In the genomic region with DNA sequence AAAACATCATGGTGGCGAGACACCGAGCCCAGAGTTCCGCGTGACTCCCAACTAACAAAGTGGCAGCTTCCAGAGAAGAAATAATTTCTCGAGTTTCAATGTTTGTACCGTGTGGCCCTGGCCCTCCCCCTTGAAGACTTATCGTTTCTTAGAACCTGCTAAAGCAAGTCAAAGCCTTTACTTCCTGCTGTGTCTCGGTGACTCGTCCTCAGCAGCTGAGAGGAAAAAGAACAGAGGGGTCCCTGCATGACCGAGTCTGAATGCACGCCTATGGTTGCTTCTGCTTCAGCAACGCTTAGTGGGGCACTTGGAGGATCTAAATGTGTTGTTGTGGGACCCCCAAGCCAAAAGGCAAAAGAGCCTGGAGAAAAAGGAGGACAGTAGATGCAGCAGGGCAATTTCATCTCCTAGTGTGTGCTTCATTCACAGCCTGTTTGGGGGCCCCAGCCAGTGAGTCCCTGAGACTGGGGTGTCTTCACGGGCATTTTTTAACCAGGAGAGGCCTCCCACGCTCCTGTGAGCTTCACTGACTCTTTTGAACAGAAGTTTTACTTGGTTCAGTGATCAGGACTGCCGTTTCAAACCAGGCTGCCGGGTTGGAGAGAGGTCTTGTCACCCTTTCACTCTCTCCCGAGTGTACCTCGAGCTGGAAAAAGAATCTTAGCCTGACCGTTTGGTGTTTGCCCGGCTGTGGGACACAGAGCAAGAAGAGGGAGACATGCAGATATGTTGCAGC, we compare ENCODE assay signal across 9 mouse cellular contexts. TPM values are rescaled to one million over a fixed set of nuclear protein-coding genes. Genes with fewer than 3 reads are reported as not detected.
A peak's percentile ranks its signal among the peaks of the same experiment; 100 is the strongest.
DNase-seq lines count a peak whose midpoint lies in the region; ATAC-seq and TF ChIP-seq lines count a peak whose summit lies in the region.
"Had no signal": no experiment of that assay in that cellular context is flagged by ENCODE, and none has a peak within 500 bp of the region (broad histone marks: within the 10 kb centered on the region; RNA-seq: fewer than 3 reads in every experiment).

No protein-coding gene starts in this region.

- 17% methylated on average over 20 of the region's 20 CpGs for WGBS in forebrain, embryonic 12.5 days
- 23% methylated on average over 20 of the region's 20 CpGs for WGBS in forebrain, postnatal 0 days
- WGBS in neural tube, embryonic 11.5 days: 33% methylated on average over 20 of the region's 20 CpGs

- no peak overlapping the region; the same call in 1 of the 2 replicates for H3K9ac ChIP-seq in forebrain, embryonic 12.5 days
- H3K9ac ChIP-seq in forebrain, postnatal 0 days: no peak overlapping the region
- no peak overlapping the region for H3K9ac ChIP-seq in neural tube, embryonic 11.5 days (ENCODE audit: low read length)

- no peak overlapping the region; the same call in 1 of the 2 replicates for H3K27ac ChIP-seq in forebrain, embryonic 12.5 days
- H3K27ac ChIP-seq in forebrain, postnatal 0 days (ENCODE audit: low read depth, low read length): no peak overlapping the region
- no peak overlapping the region for H3K27ac ChIP-seq in neural tube, embryonic 11.5 days (ENCODE audit: low read depth, low read length)
- H3K27ac ChIP-seq: gastrocnemius, adult 2 months had no signal

- H3K27me3 ChIP-seq in forebrain, embryonic 12.5 days: 0 out of 2 replicates have a peak, but pooled peaks cover 11% of the 10 kb centered on the region
- no peaks in the 10 kb centered on the region for H3K27me3 ChIP-seq in forebrain, postnatal 0 days (ENCODE audit: insufficient read depth, low read length)
- no peaks in the 10 kb centered on the region for H3K27me3 ChIP-seq in neural tube, embryonic 11.5 days (ENCODE audit: control insufficient read depth, insufficient read depth, low read length)

- H3K4me1 ChIP-seq in forebrain, embryonic 12.5 days: peaks cover 21% of the 10 kb centered on the region
- H3K4me1 ChIP-seq in forebrain, postnatal 0 days (ENCODE audit: insufficient read depth): no peaks in the 10 kb centered on the region
- peaks cover 4% of the 10 kb centered on the region; the same call in 1 of the 2 replicates for H3K4me1 ChIP-seq in neural tube, embryonic 11.5 days (ENCODE audit: control insufficient read depth, insufficient read depth, low read length)

- TF ChIP-seq CTCF in forebrain, postnatal 0 days (IDR thresholded peaks at IDR 0.05; ENCODE audit: low read depth): no peak

- peak overlapping the region; percentile 5; the same call in 1 of the 2 replicates for H3K4me3 ChIP-seq in forebrain, embryonic 12.5 days (replicated peaks)
- H3K4me3 ChIP-seq in forebrain, postnatal 0 days (ENCODE audit: low read depth, low read length): no peak overlapping the region
- H3K4me3 ChIP-seq in neural tube, embryonic 11.5 days (ENCODE audit: low read depth, low read length): no peak overlapping the region
- H3K4me3 ChIP-seq: gastrocnemius, adult 2 months had no signal

- no peak for DNase-seq in forebrain, postnatal 0 days
- DNase-seq in T-cell, adult 2 months (ENCODE audit: low spot score): peak; percentile 23
- DNase-seq in kidney, adult 11 months: peak; percentile 64
- peak; percentile 28 for DNase-seq in neural tube, embryonic 11.5 days (ENCODE audit: low spot score)
- DNase-seq in right cerebral cortex, postnatal 25 days: no peak
- DNase-seq in lung, postnatal 10 days: no peak
- no peak for DNase-seq in layer of hippocampus, postnatal 10 days (ENCODE audit: low spot score in 2 of 2)
- DNase-seq: gastrocnemius, adult 2 months had no signal

- no peaks in the 10 kb centered on the region for H3K36me3 ChIP-seq in forebrain, embryonic 12.5 days (replicated peaks)
- no peaks in the 10 kb centered on the region for H3K36me3 ChIP-seq in forebrain, postnatal 0 days (ENCODE audit: insufficient read depth)
- H3K36me3 ChIP-seq in neural tube, embryonic 11.5 days (ENCODE audit: control insufficient read depth, insufficient read depth, low read length): no peaks in the 10 kb centered on the region

- H3K4me2 ChIP-seq in forebrain, embryonic 12.5 days: peak overlapping the region; percentile 40
- H3K4me2 ChIP-seq in forebrain, postnatal 0 days (ENCODE audit: low read depth): no peak overlapping the region
- H3K4me2 ChIP-seq in neural tube, embryonic 11.5 days (ENCODE audit: low read depth): no peak overlapping the region

- no peaks in the 10 kb centered on the region for H3K9me3 ChIP-seq in forebrain, embryonic 12.5 days
- H3K9me3 ChIP-seq in forebrain, postnatal 0 days (ENCODE audit: low read length): no peaks in the 10 kb centered on the region
- H3K9me3 ChIP-seq in neural tube, embryonic 11.5 days (ENCODE audit: control insufficient read depth, low read length): no peaks in the 10 kb centered on the region

- ATAC-seq in forebrain, embryonic 12.5 days (ENCODE audit: low FRiP score): peak; percentile 47; the same call in 1 of the 2 replicates
- no peak for ATAC-seq in forebrain, postnatal 0 days
- no peak for ATAC-seq in neural tube, embryonic 11.5 days (ENCODE audit: insufficient read depth, low FRiP score, low TSS enrichment)

RNA-seq across cellular contexts. Expression of gene Map7, which starts 56.6 kb away (rescaled TPM):
- 6.3 and 8.2 TPM in 2 replicates for polyA plus RNA-seq in forebrain, embryonic 12.5 days (2016; fragmentation: Nextera tagmentation; extraction: Ambion mirVana)
- 6.9 and 14.5 TPM in 2 replicates for total RNA-seq in forebrain, postnatal 0 days (2014; rRNA removed)
- polyA plus RNA-seq in forebrain, postnatal 0 days (2015; fragmentation: Nextera tagmentation; extraction: Ambion mirVana): 4.3 and 6.3 TPM in 2 replicates
- polyA plus RNA-seq in neural tube, embryonic 11.5 days (2014; fragmentation: Nextera tagmentation; extraction: Ambion mirVana): 5.2 and 5.4 TPM in 2 replicates
- total RNA-seq in layer of hippocampus, postnatal 10 days (2021): 10 to 100 TPM; 42.3 to 49.4 TPM

Comparison
In these comparisons a context has a peak if more than half of its experiments do, and no peak if none do; other contexts are left out.
1. DNase-seq: peak in T-cell, adult 2 months (single experiment), kidney, adult 11 months (single experiment) and neural tube, embryonic 11.5 days (single experiment); none in forebrain, postnatal 0 days (single experiment), right cerebral cortex, postnatal 25 days (single experiment), lung, postnatal 10 days (single experiment) and layer of hippocampus, postnatal 10 days (0 of 2).